Mouse (Mus musculus) G1E-ER4 (cell line): ENCODE measurements around the gene Cdk14. TPM values are rescaled to one million over a fixed set of nuclear protein-coding genes. Genes with fewer than 3 reads are reported as not detected.

Source experiments
- GATA1 ChIP-seq: IDR thresholded peaks from one replicate; pipeline ENCODE4 v1.8.0; 2012; ENCODE audit warnings: low read length, inconsistent platforms
- polyA plus RNA-seq: library from polyadenylated mRNA; stranded (reverse); fragments of >175 nt; gene quantifications from 2 replicates; pipeline ENCODE4 v1.2.3, GENCODE M21; 2012

Cdk14 gene
- polyA plus RNA-seq, 1 experiment: not detected

GRCm38 (mm10) chr5:5039700-5040284, 380.3 kb downstream of the Cdk14 start:
- no peak for TF ChIP-seq GATA1

GRCm38 (mm10) chr5:5033445-5033844, 386.7 kb downstream of the Cdk14 start:
- no peak for TF ChIP-seq GATA1

- no peak for TF ChIP-seq GATA1
These were observed 387.3 kb downstream of the Cdk14 start for GRCm38 (mm10) chr5:5032847-5033246.

GRCm38 (mm10) chr5:5032446-5032845, 387.7 kb downstream of the Cdk14 start:
- no peak for TF ChIP-seq GATA1

- no peak for TF ChIP-seq GATA1
These were observed 389.7 kb downstream of the Cdk14 start for GRCm38 (mm10) chr5:5030431-5030830.

GRCm38 (mm10) chr5:5018959-5019358, 401.2 kb downstream of the Cdk14 start:
- TF ChIP-seq GATA1: no peak

- TF ChIP-seq GATA1: no peak
These were observed 401.9 kb downstream of the Cdk14 start for GRCm38 (mm10) chr5:5018242-5018641.

- no peak for TF ChIP-seq GATA1
These were observed 406.3 kb downstream of the Cdk14 start for GRCm38 (mm10) chr5:5013783-5014182.

GRCm38 (mm10) chr5:5012521-5013346, 407.4 kb downstream of the Cdk14 start:
- TF ChIP-seq GATA1: no peak

- TF ChIP-seq GATA1: no peak
These were observed 411.9 kb downstream of the Cdk14 start for GRCm38 (mm10) chr5:5008153-5008745.

GRCm38 (mm10) chr5:5007489-5008152, 412.5 kb downstream of the Cdk14 start:
- no peak for TF ChIP-seq GATA1

GRCm38 (mm10) chr5:5005633-5006032, 414.5 kb downstream of the Cdk14 start:
- TF ChIP-seq GATA1: no peak

- no peak for TF ChIP-seq GATA1
These were observed 415.4 kb downstream of the Cdk14 start for GRCm38 (mm10) chr5:5004740-5005139.

- TF ChIP-seq GATA1: no peak
These were observed 426.9 kb downstream of the Cdk14 start for GRCm38 (mm10) chr5:4993192-4993601.

- TF ChIP-seq GATA1: no peak
These were observed 429.1 kb downstream of the Cdk14 start for GRCm38 (mm10) chr5:4991023-4991422.

GRCm38 (mm10) chr5:4990237-4990636, 429.9 kb downstream of the Cdk14 start:
- TF ChIP-seq GATA1: no peak
